Mouse (Mus musculus): ENCODE data around the gene Sctr.

Sctr gene

GRCm38 (mm10) chr1:120006844-120007790 lies at the start of gene Sctr:
Gene Sctr, plus strand, starts transcription at chr1:120006894.
- no peak for DNase-seq

- peak; percentile 67 for DNase-seq
Observed at GRCm38 (mm10) chr1:119957716-119958222, 48.9 kb upstream of the Sctr start.

- peak; percentile 4 for DNase-seq
Observed at GRCm38 (mm10) chr1:119959464-119959863, 47.2 kb upstream of the Sctr start.

- DNase-seq = no peak
Observed at GRCm38 (mm10) chr1:119959920-119960319, 46.8 kb upstream of the Sctr start.

- DNase-seq = no peak
Observed at GRCm38 (mm10) chr1:119965804-119966514, 40.7 kb upstream of the Sctr start.

- DNase-seq = no peak
Observed at GRCm38 (mm10) chr1:119973117-119973516, 33.6 kb upstream of the Sctr start.

GRCm38 (mm10) chr1:119975141-119975540 lies 31.6 kb upstream of the Sctr start:
- no peak for DNase-seq

- DNase-seq = no peak
Observed at GRCm38 (mm10) chr1:119986555-119986954, 20.1 kb upstream of the Sctr start.

- no peak for DNase-seq
Observed at GRCm38 (mm10) chr1:119996798-119997581, 9.7 kb upstream of the Sctr start, which contains the start of gene Cfap221. Gene Cfap221, minus strand, starts transcription at chr1:119997234.

GRCm38 (mm10) chr1:119997644-119998043 lies 9.1 kb upstream of the Sctr start:
- no peak for DNase-seq

- no peak for DNase-seq
Observed at GRCm38 (mm10) chr1:120007851-120008588, 1.3 kb downstream of the Sctr start.

- no peak for DNase-seq
Observed at GRCm38 (mm10) chr1:120012638-120013037, 5.9 kb downstream of the Sctr start.

- peak; percentile 41 for DNase-seq
Observed at GRCm38 (mm10) chr1:120013111-120013510, 6.4 kb downstream of the Sctr start.

- DNase-seq = no peak
Observed at GRCm38 (mm10) chr1:120016240-120016639, 9.5 kb downstream of the Sctr start.

- no peak for DNase-seq
Observed at GRCm38 (mm10) chr1:120018900-120019299, 12.2 kb downstream of the Sctr start.

GRCm38 (mm10) chr1:120019428-120019827 lies 12.7 kb downstream of the Sctr start:
- no peak for DNase-seq

GRCm38 (mm10) chr1:120020322-120020897 lies 13.7 kb downstream of the Sctr start:
- DNase-seq = no peak

GRCm38 (mm10) chr1:120021951-120022350 lies 15.3 kb downstream of the Sctr start:
- peak; percentile 26 for DNase-seq

- DNase-seq = no peak
Observed at GRCm38 (mm10) chr1:120024331-120025049, 17.8 kb downstream of the Sctr start.

- DNase-seq = peak; percentile 45
Observed at GRCm38 (mm10) chr1:120025050-120025439, 18.4 kb downstream of the Sctr start.

- peak; percentile 51 for DNase-seq
Observed at GRCm38 (mm10) chr1:120027693-120028092, 21.0 kb downstream of the Sctr start.
